Mouse (Mus musculus) ES-Bruce4 (cell line): ENCODE results near the gene Slc20a1. TPM values are rescaled to one million over a fixed set of nuclear protein-coding genes. Genes with fewer than 3 reads are reported as not detected.

ENCODE experiments used
- H3K27ac ChIP-seq: 2 replicates; pipeline ENCODE4 v1.5.1; 2012; ENCODE audit warnings: low read length, inconsistent platforms; ENCODE audit not compliant: insufficient read depth
- H3K27me3 ChIP-seq: 2 replicates; pipeline ENCODE4 v1.6.1; 2012; ENCODE audit warnings: mild to moderate bottlenecking, low read length, inconsistent platforms; ENCODE audit not compliant: control insufficient read depth, poor library complexity, insufficient read depth, severe bottlenecking
- H3K36me3 ChIP-seq: 2 replicates; pipeline ENCODE4 v1.6.1; 2012; ENCODE audit warnings: inconsistent platforms, mild to moderate bottlenecking, low read length, moderate library complexity; ENCODE audit not compliant: control insufficient read depth, poor library complexity, insufficient read depth, severe bottlenecking
- H3K4me1 ChIP-seq: one replicate; pipeline ENCODE4 v1.8.1; 2011; ENCODE audit warnings: low read length; ENCODE audit not compliant: control insufficient read depth, insufficient read depth
- H3K4me3 ChIP-seq: 2 replicates; pipeline ENCODE4 v1.5.1; 2011; ENCODE audit warnings: low read depth, mild to moderate bottlenecking, low read length
- H3K9ac ChIP-seq: 2 replicates; pipeline ENCODE4 v1.6.1; 2012; ENCODE audit warnings: low read depth, mild to moderate bottlenecking, inconsistent platforms; ENCODE audit not compliant: poor library complexity, severe bottlenecking
- H3K9me3 ChIP-seq: replicated peaks from 2 replicates; pipeline ENCODE4 v1.6.1; 2012; ENCODE audit warnings: mild to moderate bottlenecking, low read length, inconsistent platforms; ENCODE audit not compliant: control insufficient read depth, poor library complexity, insufficient read depth, severe bottlenecking
- CTCF ChIP-seq: IDR thresholded peaks from one replicate; pipeline ENCODE4 v1.8.1; 2011; ENCODE audit warnings: low read depth, low read length
- EP300 ChIP-seq: IDR thresholded peaks from 2 replicates; pipeline ENCODE4 v1.6.1; 2011; ENCODE audit warnings: low read depth, low read length; ENCODE audit not compliant: insufficient read depth
- POLR2A ChIP-seq: IDR thresholded peaks from one replicate; pipeline ENCODE4 v1.8.1; 2011; ENCODE audit warnings: low read length; ENCODE audit not compliant: insufficient read depth
- polyA plus RNA-seq: library from polyadenylated mRNA; stranded (reverse); fragments of >200 nt; gene quantifications from 2 replicates; pipeline ENCODE4 v1.2.4, GENCODE M21; 2011; ENCODE audit warnings: low read depth; ENCODE audit not compliant: missing spikeins, insufficient read depth, insufficient read length

The Slc20a1 gene
- polyA plus RNA-seq, 1 experiment: 224 TPM

- Histone ChIP-seq H3K9me3 (no peaks in the 10 kb centered on the region), H3K9ac (0 out of 2 replicates have a peak overlapping the region, but pooled peaks have one; percentile 33), H3K4me1 (peaks cover under 1% of the 10 kb centered on the region), H3K27ac (peak overlapping the region; percentile 77; the same call in 1 of the 2 replicates), H3K36me3 (no peaks in the 10 kb centered on the region), H3K4me3 (no peak overlapping the region), H3K27me3 (no peaks in the 10 kb centered on the region)
- TF ChIP-seq POLR2A (no peak), EP300 (0 out of 2 replicates have a peak, but pooled peaks have one; percentile 51)
Measured at GRCm38 (mm10) chr2:129227709-129228108, 29.1 kb downstream of the Slc20a1 start.

- H3K9me3 ChIP-seq: no peaks in the 10 kb centered on the region
- H3K9ac ChIP-seq: no peak overlapping the region
- H3K4me1 ChIP-seq: peaks cover 2% of the 10 kb centered on the region
- no peaks in the 10 kb centered on the region for H3K27me3 ChIP-seq
- no peak overlapping the region for H3K27ac ChIP-seq
- H3K4me3 ChIP-seq: no peak overlapping the region
- no peaks in the 10 kb centered on the region for H3K36me3 ChIP-seq
- TF ChIP-seq EP300 (no peak), POLR2A (no peak), CTCF (no peak)
Measured at GRCm38 (mm10) chr2:129228571-129228970, 30.0 kb downstream of the Slc20a1 start.

GRCm38 (mm10) chr2:129229316-129229715 is 30.8 kb downstream of the Slc20a1 start:
- H3K4me1 ChIP-seq: peaks cover 2% of the 10 kb centered on the region
- no peak overlapping the region for H3K27ac ChIP-seq
- TF ChIP-seq CTCF: no peak
- no peak for TF ChIP-seq EP300
- no peak for TF ChIP-seq POLR2A
- H3K9ac ChIP-seq: no peak overlapping the region
- H3K27me3 ChIP-seq: no peaks in the 10 kb centered on the region
- H3K4me3 ChIP-seq: no peak overlapping the region
- H3K9me3 ChIP-seq: no peaks in the 10 kb centered on the region
- H3K36me3 ChIP-seq: no peaks in the 10 kb centered on the region

- no peak overlapping the region for H3K27ac ChIP-seq
- peaks cover 6% of the 10 kb centered on the region for H3K4me1 ChIP-seq
- TF ChIP-seq EP300 (no peak), POLR2A (no peak), CTCF (no peak)
- H3K27me3 ChIP-seq: no peaks in the 10 kb centered on the region
- no peak overlapping the region for H3K4me3 ChIP-seq
- no peaks in the 10 kb centered on the region for H3K36me3 ChIP-seq
- H3K9me3 ChIP-seq: no peaks in the 10 kb centered on the region
- no peak overlapping the region for H3K9ac ChIP-seq
Measured at GRCm38 (mm10) chr2:129232023-129232422, 33.5 kb downstream of the Slc20a1 start.

GRCm38 (mm10) chr2:129232484-129232883 is 33.9 kb downstream of the Slc20a1 start:
- Histone ChIP-seq H3K4me3 (no peak overlapping the region), H3K9me3 (no peaks in the 10 kb centered on the region), H3K9ac (no peak overlapping the region), H3K36me3 (no peaks in the 10 kb centered on the region), H3K4me1 (peaks cover 6% of the 10 kb centered on the region), H3K27me3 (no peaks in the 10 kb centered on the region), H3K27ac (no peak overlapping the region)
- TF ChIP-seq CTCF (no peak), EP300 (no peak), POLR2A (no peak)

GRCm38 (mm10) chr2:129233218-129233617 is 34.7 kb downstream of the Slc20a1 start:
- Histone ChIP-seq H3K27me3 (no peaks in the 10 kb centered on the region), H3K4me3 (no peak overlapping the region), H3K9me3 (no peaks in the 10 kb centered on the region), H3K27ac (no peak overlapping the region), H3K4me1 (peaks cover 6% of the 10 kb centered on the region), H3K9ac (no peak overlapping the region), H3K36me3 (no peaks in the 10 kb centered on the region)
- TF ChIP-seq CTCF (peak; percentile 16), POLR2A (no peak)
